Mouse (Mus musculus) liver, embryonic 14.5 days (tissue): ENCODE measurements at regions not wholly inside any gene's neighbourhood (a gene's known extent, or its start where the extent isn't known, plus 50 kb on each side); places are given as distances from the start of the nearest gene placed in this dataset.

Experiments used
- ATAC-seq: fragments of 200-750 bp; cut with Nextera tagmentation; 2 replicates; pipeline ENCODE4 v1.8.0; 2017; ENCODE audit warnings: moderate number of reproducible peaks, mild to moderate bottlenecking, moderate library complexity; ENCODE audit not compliant: insufficient read depth
- DNase-seq, 3 experiments: peaks; one replicate each; pipeline ENCODE4 v3.0.0-alpha.2; 2012 to 2013; ENCODE audit warnings: low read depth in 3 of 3, low spot score in 3 of 3
- H3K27ac ChIP-seq: fragments of 300-500 bp; sonication (generic); 2 replicates; pipeline ENCODE4 v1.5.1; 2014; ENCODE audit warnings: moderate library complexity, mild to moderate bottlenecking, control low read depth, inconsistent platforms
- H3K27me3 ChIP-seq: fragments of 300-500 bp; sonication (generic); 2 replicates; pipeline ENCODE4 v1.6.1; 2014; ENCODE audit warnings: mild to moderate bottlenecking, low read length, moderate library complexity; ENCODE audit not compliant: control insufficient read depth, insufficient read depth
- H3K36me3 ChIP-seq: fragments of 300-500 bp; sonication (generic); replicated peaks from 2 replicates; pipeline ENCODE4 v1.6.1; 2014; ENCODE audit warnings: low read depth; ENCODE audit not compliant: control insufficient read depth, insufficient read depth
- H3K4me1 ChIP-seq, 2 experiments: fragments of 200-500 bp in 1 of 2; fragments of 300-500 bp in 1 of 2; sonication (generic) in 1 of 2; replicated peaks; 2 replicates each; pipeline ENCODE4 v1.6.1; 2012 to 2014; ENCODE audit warnings: antibody characterized with exemption in 1 of 2, inconsistent platforms in 1 of 2, low read length in 1 of 2; ENCODE audit not compliant: control insufficient read depth in 2 of 2, insufficient read depth in 2 of 2
- H3K4me2 ChIP-seq: fragments of 300-500 bp; sonication (generic); 2 replicates; pipeline ENCODE4 v1.6.1; 2014; ENCODE audit warnings: low read depth, mild to moderate bottlenecking, control low read depth, moderate library complexity
- H3K4me3 ChIP-seq, 2 experiments: fragments of 200-500 bp in 1 of 2; fragments of 300-500 bp in 1 of 2; sonication (generic) in 1 of 2; 2 replicates each; pipeline ENCODE4 v1.5.1; 2012 to 2014; ENCODE audit warnings: low read depth in 2 of 2, low read length in 2 of 2, mild to moderate bottlenecking in 2 of 2, control low read depth in 1 of 2, inconsistent platforms in 1 of 2, moderate library complexity in 1 of 2; ENCODE audit not compliant: insufficient read depth in 1 of 2
- H3K9ac ChIP-seq: fragments of 300-500 bp; sonication (generic); replicated peaks from 2 replicates; pipeline ENCODE4 v1.6.1; 2014; ENCODE audit warnings: mild to moderate bottlenecking, control low read depth, moderate library complexity
- H3K9me3 ChIP-seq: fragments of 300-500 bp; sonication (generic); 2 replicates; pipeline ENCODE4 v1.6.1; 2016; ENCODE audit warnings: low read length, mixed read lengths; ENCODE audit not compliant: control insufficient read depth
- CTCF ChIP-seq: IDR thresholded peaks from 2 replicates; pipeline ENCODE4 v1.5.1; 2016; ENCODE audit warnings: antibody characterized with exemption, low read depth, control low read depth
- EP300 ChIP-seq: IDR thresholded peaks from 2 replicates; pipeline ENCODE4 v1.6.1; 2016; ENCODE audit warnings: antibody characterized with exemption, low read depth
- WGBS: fragments of 180-500 bp; shearing (Covaris S2); extraction: QIAGEN DNeasy Blood & Tissue Kit; methylation state at CpG from one replicate; pipeline ENCODE4 v1.1.7; 2014; ENCODE audit not compliant: insufficient replicate concordance; 5-methylcytosine and 5-hydroxymethylcytosine counted together

DNA sequence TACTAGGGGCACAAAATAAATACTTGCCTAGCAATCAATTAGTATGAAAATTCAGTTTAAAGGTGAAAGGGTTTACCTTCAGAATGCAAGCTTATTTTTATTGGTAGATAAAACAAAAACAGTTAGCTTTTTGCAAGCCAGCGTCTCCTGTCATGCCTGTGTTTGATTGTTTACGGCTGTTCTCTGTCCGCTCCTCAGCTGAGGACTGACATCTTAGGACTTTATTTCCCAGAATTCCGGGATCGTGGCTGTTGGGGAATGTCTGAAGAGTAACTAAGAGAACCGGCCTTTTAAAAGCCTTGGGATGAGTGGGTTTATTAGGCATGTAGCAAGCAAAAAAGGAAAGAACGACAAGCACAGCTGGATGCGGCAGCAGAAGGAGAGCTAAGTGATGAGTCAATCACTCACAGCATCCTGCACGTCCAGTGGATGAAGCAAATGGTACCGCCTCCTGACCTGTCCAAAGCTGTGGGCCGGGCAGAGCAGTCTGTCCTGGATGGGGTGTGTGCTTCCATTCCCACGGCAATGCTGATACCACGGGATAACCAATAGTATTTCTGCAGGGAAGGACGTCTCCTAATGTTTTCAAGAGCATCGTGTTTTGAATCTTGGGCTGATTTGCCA, 990.9 kb downstream of the Adgrl2 start:
- Histone ChIP-seq H3K27me3 (no peaks in the 10 kb centered on the region), H3K4me2 (no peak overlapping the region), H3K4me3 (no peak overlapping the region), H3K9me3 (no peaks in the 10 kb centered on the region), H3K9ac (no peak overlapping the region), H3K4me1 (no peaks in the 10 kb centered on the region), H3K36me3 (no peaks in the 10 kb centered on the region), H3K27ac (no peak overlapping the region)
- ATAC-seq (no peak), DNase-seq (no peak)
- no peak for TF ChIP-seq CTCF
- no peak for TF ChIP-seq EP300
- WGBS: 62% methylated on average over 15 of the region's 15 CpGs

GRCm38 (mm10) chr3:147991738-147992137, 998.6 kb downstream of the Adgrl2 start:
- no peak overlapping the region for H3K4me3 ChIP-seq

GRCm38 (mm10) chr3:147990831-147991230, 999.5 kb downstream of the Adgrl2 start:
- no peak overlapping the region for H3K4me3 ChIP-seq
- H3K27ac ChIP-seq: no peak overlapping the region
- no peaks in the 10 kb centered on the region for H3K4me1 ChIP-seq
- WGBS: 46% methylated on average over 10 of the region's 10 CpGs
- DNase-seq (no peak), ATAC-seq (no peak)
- H3K4me2 ChIP-seq: no peak overlapping the region
- H3K9me3 ChIP-seq: no peaks in the 10 kb centered on the region
- H3K27me3 ChIP-seq: no peaks in the 10 kb centered on the region
- TF ChIP-seq EP300: no peak
- no peak for TF ChIP-seq CTCF
- H3K9ac ChIP-seq: no peak overlapping the region
- H3K36me3 ChIP-seq: no peaks in the 10 kb centered on the region

More at GRCm38 (mm10) chr3:147991738-147992137, 998.6 kb downstream of the Adgrl2 start:
- WGBS: 67% methylated on average over 9 of the region's 9 CpGs
- H3K36me3 ChIP-seq: no peaks in the 10 kb centered on the region
- no peak for DNase-seq
- no peak for TF ChIP-seq EP300
- no peak for TF ChIP-seq CTCF
- H3K4me1 ChIP-seq: no peaks in the 10 kb centered on the region
- no peaks in the 10 kb centered on the region for H3K9me3 ChIP-seq
- no peak overlapping the region for H3K4me2 ChIP-seq
- ATAC-seq: no peak
- H3K9ac ChIP-seq: no peak overlapping the region
- no peaks in the 10 kb centered on the region for H3K27me3 ChIP-seq
- H3K27ac ChIP-seq: no peak overlapping the region

DNA sequence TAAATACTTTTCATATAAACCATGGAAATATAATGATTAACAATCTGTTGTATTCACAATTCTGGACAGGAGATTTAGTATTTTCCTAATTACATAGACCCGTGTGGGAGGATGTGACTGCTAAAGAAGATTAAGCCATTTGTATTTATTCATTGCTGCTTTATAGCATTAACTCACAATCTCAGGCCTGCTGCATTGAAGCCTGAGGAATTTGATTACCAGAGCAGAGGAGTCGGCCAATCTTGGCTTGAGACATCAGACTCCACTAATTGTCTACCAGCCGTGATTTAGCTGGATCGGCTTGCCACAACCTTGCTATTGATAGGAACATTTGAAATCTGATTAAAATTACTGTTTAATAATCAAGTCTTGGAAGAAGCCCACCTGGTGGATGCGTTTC, 1007.5 kb downstream of the Adgrl2 start:
- ATAC-seq (no peak), DNase-seq (no peak)
- Histone ChIP-seq H3K4me2 (no peak overlapping the region), H3K27ac (no peak overlapping the region), H3K9me3 (no peaks in the 10 kb centered on the region), H3K4me3 (no peak overlapping the region), H3K27me3 (no peaks in the 10 kb centered on the region), H3K9ac (no peak overlapping the region), H3K4me1 (no peaks in the 10 kb centered on the region), H3K36me3 (no peaks in the 10 kb centered on the region)
- TF ChIP-seq EP300 (no peak), CTCF (no peak)
- WGBS: 65% methylated on average over 5 of the region's 5 CpGs

- no peak overlapping the region for H3K4me3 ChIP-seq
- no peaks in the 10 kb centered on the region for H3K9me3 ChIP-seq
- no peaks in the 10 kb centered on the region for H3K36me3 ChIP-seq
- 38% methylated on average over 4 of the region's 4 CpGs for WGBS
- ATAC-seq: no peak
- no peaks in the 10 kb centered on the region for H3K4me1 ChIP-seq
- no peaks in the 10 kb centered on the region for H3K27me3 ChIP-seq
- no peak overlapping the region for H3K9ac ChIP-seq
- no peak overlapping the region for H3K27ac ChIP-seq
- H3K4me2 ChIP-seq: no peak overlapping the region
- DNase-seq: no peak
- TF ChIP-seq CTCF: no peak
- TF ChIP-seq EP300: no peak
Observed at GRCm38 (mm10) chr3:147981621-147982020, 1008.7 kb downstream of the Adgrl2 start.
